ENCODE assay signal across 8 mouse cellular contexts in the genomic region with DNA sequence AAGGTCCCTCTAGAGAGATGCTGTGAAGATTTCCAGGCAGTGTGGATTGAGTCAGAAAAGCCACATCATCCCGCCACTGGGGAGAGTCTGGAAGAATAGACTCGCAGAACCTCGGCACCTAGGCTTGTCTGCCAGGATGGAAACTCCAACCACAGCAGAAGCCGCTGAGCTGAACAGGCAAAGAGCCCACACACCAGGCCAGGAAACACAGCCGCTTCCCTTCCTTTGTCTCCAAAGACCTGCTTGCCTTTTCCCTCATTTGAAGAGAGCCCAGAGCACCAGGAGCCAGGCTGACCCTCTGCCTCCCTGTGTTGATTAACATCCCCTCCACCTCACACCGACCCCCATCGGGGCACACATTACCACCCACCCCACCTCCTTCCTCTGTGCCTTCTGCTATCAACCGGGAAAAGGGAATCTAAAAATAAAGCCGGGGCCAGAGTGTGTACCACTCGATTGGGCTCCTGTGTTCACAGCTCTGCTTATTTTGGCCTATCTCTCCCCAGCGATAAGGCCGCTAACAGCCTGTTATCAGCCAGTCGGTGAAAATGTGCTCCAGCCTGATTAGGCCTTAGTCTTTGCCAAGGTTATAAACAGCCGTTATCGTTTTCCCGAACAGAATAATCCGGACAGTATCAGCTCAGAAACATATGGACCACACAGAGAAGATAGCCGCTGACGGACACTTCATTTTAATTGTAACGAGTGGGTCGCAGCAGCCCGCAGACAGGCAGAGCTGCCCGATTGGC.
DNase-seq lines count a peak whose midpoint lies in the region; ATAC-seq and TF ChIP-seq lines count a peak whose summit lies in the region.

No protein-coding gene starts in this region.

- H3K4me3 ChIP-seq in testis, adult 2 months (ENCODE audit: control insufficient read depth, low read depth, low read length) = no peak overlapping the region
- H3K4me3 ChIP-seq in erythroblast, embryonic 14.5 days (replicated peaks) = peak overlapping the region; percentile 56
- H3K4me3 ChIP-seq in heart, embryonic 13.5 days = peak overlapping the region; percentile 17
- no peak overlapping the region for H3K4me3 ChIP-seq in lung, embryonic 15.5 days

- H3K9ac ChIP-seq in heart, embryonic 13.5 days = peak overlapping the region; percentile 67
- no peak overlapping the region for H3K9ac ChIP-seq in lung, embryonic 15.5 days

- no peaks in the 10 kb centered on the region; the same call in 1 of the 2 replicates for H3K4me1 ChIP-seq in testis, adult 2 months (ENCODE audit: control insufficient read depth, insufficient read depth, low read length)
- H3K4me1 ChIP-seq in erythroblast, embryonic 14.5 days (ENCODE audit: control insufficient read depth) = peaks cover 82% of the 10 kb centered on the region
- H3K4me1 ChIP-seq in heart, embryonic 13.5 days = peaks cover 99% of the 10 kb centered on the region
- peaks cover 79% of the 10 kb centered on the region for H3K4me1 ChIP-seq in lung, embryonic 15.5 days

- 4% methylated on average over 23 of the region's 23 CpGs for WGBS in heart, embryonic 13.5 days
- 21% methylated on average over 23 of the region's 23 CpGs for WGBS in lung, embryonic 15.5 days

- H3K27ac ChIP-seq in testis, adult 2 months (ENCODE audit: control insufficient read depth, insufficient read depth, low read depth, low read length) = peak overlapping the region; percentile 39
- H3K27ac ChIP-seq in heart, embryonic 13.5 days (replicated peaks) = peak overlapping the region; percentile 88
- H3K27ac ChIP-seq in lung, embryonic 15.5 days = peak overlapping the region; percentile 57

- no peaks in the 10 kb centered on the region for H3K36me3 ChIP-seq in testis, adult 2 months (ENCODE audit: control insufficient read depth, insufficient read depth, low read length)
- H3K36me3 ChIP-seq in erythroblast, embryonic 14.5 days (ENCODE audit: control insufficient read depth) = peaks cover 2% of the 10 kb centered on the region
- H3K36me3 ChIP-seq in heart, embryonic 13.5 days = peaks cover 17% of the 10 kb centered on the region
- no peaks in the 10 kb centered on the region for H3K36me3 ChIP-seq in lung, embryonic 15.5 days

- no peak for DNase-seq in testis, postnatal 10 days (ENCODE audit: low spot score)
- DNase-seq in layer of hippocampus, adult 8-10 months (ENCODE audit: low spot score in 2 of 2) = peak; percentile 34 to 43
- DNase-seq in retina, embryonic 14.5 days (ENCODE audit: low spot score) = peak; percentile 50

- no peak for TF ChIP-seq CTCF in testis, adult 2 months (IDR thresholded peaks at IDR 0.05; ENCODE audit: control insufficient read depth, insufficient read depth, insufficient replicate concordance, low read depth, low read length)

- TF ChIP-seq POLR2A in testis, adult 2 months (IDR thresholded peaks at IDR 0.05; ENCODE audit: control insufficient read depth, low read depth, low read length) = no peak

- peak overlapping the region; percentile 61 for H3K4me2 ChIP-seq in heart, embryonic 13.5 days
- no peak overlapping the region for H3K4me2 ChIP-seq in lung, embryonic 15.5 days

- H3K27me3 ChIP-seq in testis, adult 2 months (ENCODE audit: control insufficient read depth, insufficient read depth, low read length) = no peaks in the 10 kb centered on the region
- peaks cover 26% of the 10 kb centered on the region for H3K27me3 ChIP-seq in erythroblast, embryonic 14.5 days (ENCODE audit: control insufficient read depth)
- H3K27me3 ChIP-seq in heart, embryonic 13.5 days (replicated peaks) = no peaks in the 10 kb centered on the region
- no peaks in the 10 kb centered on the region for H3K27me3 ChIP-seq in lung, embryonic 15.5 days

- H3K9me3 ChIP-seq in erythroblast, embryonic 14.5 days (ENCODE audit: control insufficient read depth, low read length) = no peaks in the 10 kb centered on the region; the same call in 1 of the 2 replicates
- H3K9me3 ChIP-seq in heart, embryonic 13.5 days = no peaks in the 10 kb centered on the region
- H3K9me3 ChIP-seq in lung, embryonic 15.5 days = no peaks in the 10 kb centered on the region

- peak; percentile 76 for ATAC-seq in heart, embryonic 13.5 days (ENCODE audit: extremely low read depth, insufficient number of reproducible peaks, low FRiP score, low TSS enrichment)
- peak; percentile 68 for ATAC-seq in lung, embryonic 15.5 days (ENCODE audit: borderline replicate concordance, extremely low read depth, low FRiP score, low TSS enrichment)
- no peak for ATAC-seq in CD4-positive, CD25-positive, alpha-beta regulatory T cell, adult 4 months

Comparison
In these comparisons a context has a peak if more than half of its experiments do, and no peak if none do; other contexts are left out.
1. H3K4me3 ChIP-seq: peak in erythroblast, embryonic 14.5 days (single experiment) and heart, embryonic 13.5 days (single experiment); none in testis, adult 2 months (single experiment) and lung, embryonic 15.5 days (single experiment).
2. Peak in every context shown above with its lines, with median percentiles within 50 percentile points of each other: H3K27ac ChIP-seq.